Mouse (Mus musculus): ENCODE measurements at regions not wholly inside any gene's neighbourhood (a gene's known extent, or its start where the extent isn't known, plus 50 kb on each side); places are given as distances from the start of the nearest gene placed in this dataset.

GRCm38 (mm10) chr5:93328059-93328458 is 61.0 kb downstream of the Ccng2 start:
- intact Hi-C loops (cut with DNase I) = loop anchor here (10.0 kb wide), 1 partner anchor 123 kb away; the partner anchor contains the start of genes 2010109A12Rik and Ccni
- peak; percentile 52 to 67 for DNase-seq (ENCODE audit: low spot score in 2 of 2)

GRCm38 (mm10) chr5:93330851-93331250 is 63.8 kb downstream of the Ccng2 start:
- no peak for DNase-seq (ENCODE audit: low spot score in 2 of 2)
- intact Hi-C loops (cut with DNase I) = no loop called here

- DNase-seq (ENCODE audit: low spot score in 2 of 2) = no peak
These were observed 86.0 kb downstream of the Ccng2 start for GRCm38 (mm10) chr5:93353101-93353500.

More at GRCm38 (mm10) chr5:93353101-93353500, 86.0 kb downstream of the Ccng2 start:
- intact Hi-C loops (cut with DNase I) = no loop called here

Data from left cerebral cortex, postnatal 36 days (tissue).